In genomic region chr13:112466946-112467255, GRCm38 (mm10) we compare ENCODE assay signal across 17 mouse cellular contexts. TPM values are rescaled to one million over a fixed set of nuclear protein-coding genes. Genes with fewer than 3 reads are reported as not detected.
DNase-seq lines count a peak whose midpoint lies in the region; ATAC-seq and TF ChIP-seq lines count a peak whose summit lies in the region.
"Had no signal": no experiment of that assay in that cellular context is flagged by ENCODE, and none has a peak within 500 bp of the region (broad histone marks: within the 10 kb centered on the region; RNA-seq: fewer than 3 reads in every experiment).

No protein-coding gene starts in this region.

- H3K9ac ChIP-seq in heart, embryonic 13.5 days = peak overlapping the region; percentile 15
- H3K9ac ChIP-seq in liver, postnatal 0 days (replicated peaks) = peak overlapping the region; percentile 34; the same call in 1 of the 2 replicates
- H3K9ac ChIP-seq in liver, embryonic 12.5 days = no peak overlapping the region
- no peak overlapping the region for H3K9ac ChIP-seq in CH12.LX (ENCODE audit: insufficient read depth, low read depth)
- H3K9ac ChIP-seq: embryonic facial prominence, embryonic 15.5 days; hindbrain, embryonic 14.5 days; limb, embryonic 12.5 days had no signal

- 85% methylated on average over 3 of the region's 3 CpGs for WGBS in heart, embryonic 13.5 days
- WGBS in liver, postnatal 0 days (ENCODE audit: insufficient replicate concordance) = 62% methylated on average over 3 of the region's 3 CpGs
- WGBS in liver, embryonic 12.5 days (ENCODE audit: insufficient replicate concordance) = 73% methylated on average over 3 of the region's 3 CpGs

- dilution Hi-C loops in CH12.LX (cut with MboI; ENCODE audit: extremely low pct_ligation_motif_present, extremely low pct_unique_long_range_greater_than_20kb, low sequenced_read_pairs) = no loop called here

- H3K9me3 ChIP-seq in heart, embryonic 13.5 days = no peaks in the 10 kb centered on the region
- no peaks in the 10 kb centered on the region for H3K9me3 ChIP-seq in liver, postnatal 0 days (ENCODE audit: low read length)
- no peaks in the 10 kb centered on the region for H3K9me3 ChIP-seq in liver, embryonic 12.5 days (replicated peaks)
- no peaks in the 10 kb centered on the region for H3K9me3 ChIP-seq in CH12.LX (replicated peaks; ENCODE audit: low read length)
- H3K9me3 ChIP-seq: embryonic facial prominence, embryonic 15.5 days; limb, embryonic 12.5 days had no signal

- ATAC-seq in heart, embryonic 13.5 days (ENCODE audit: extremely low read depth, insufficient number of reproducible peaks, low FRiP score, low TSS enrichment) = no peak
- no peak for ATAC-seq in liver, postnatal 0 days
- no peak for ATAC-seq in liver, embryonic 12.5 days
- ATAC-seq: forebrain, embryonic 14.5 days had no signal

- no peaks in the 10 kb centered on the region; the same call in 1 of the 2 replicates for H3K36me3 ChIP-seq in heart, embryonic 13.5 days
- no peaks in the 10 kb centered on the region for H3K36me3 ChIP-seq in liver, postnatal 0 days (replicated peaks; ENCODE audit: insufficient read depth, low read length)
- H3K36me3 ChIP-seq in liver, embryonic 12.5 days = no peaks in the 10 kb centered on the region
- peaks cover 0 to 11% of the 10 kb centered on the region in 2 experiments for H3K36me3 ChIP-seq in CH12.LX (replicated peaks in 1 of 2; ENCODE audit: control insufficient read depth in 1 of 2, insufficient read depth in 1 of 2, low read length in 1 of 2)
- H3K36me3 ChIP-seq: embryonic facial prominence, embryonic 15.5 days had no signal

- peak overlapping the region; percentile 46 for H3K27ac ChIP-seq in heart, embryonic 13.5 days (replicated peaks)
- peak overlapping the region; percentile 34; the same call in 1 of the 2 replicates for H3K27ac ChIP-seq in liver, postnatal 0 days (ENCODE audit: low read depth)
- H3K27ac ChIP-seq in liver, embryonic 12.5 days = no peak overlapping the region
- H3K27ac ChIP-seq in CH12.LX (ENCODE audit: insufficient read depth, low read depth) = no peak overlapping the region
- H3K27ac ChIP-seq in brown adipose tissue, adult 24 weeks (replicated peaks; ENCODE audit: low read depth, low read length) = no peak overlapping the region
- H3K27ac ChIP-seq: embryonic facial prominence, embryonic 15.5 days; hindbrain, embryonic 14.5 days; kidney, postnatal 0 days; limb, embryonic 12.5 days had no signal

- TF ChIP-seq CTCF in liver, postnatal 0 days (IDR thresholded peaks at IDR 0.05; ENCODE audit: low read depth) = no peak
- TF ChIP-seq CTCF in CH12.LX (conservative IDR thresholded peaks at IDR 0.05 in 1 of 2, IDR thresholded peaks at IDR 0.05 in 1 of 2; ENCODE audit: low read depth in 2 of 2, low read length in 2 of 2) = no peak

- peaks cover 56% of the 10 kb centered on the region for H3K4me1 ChIP-seq in heart, embryonic 13.5 days
- H3K4me1 ChIP-seq in liver, postnatal 0 days (ENCODE audit: insufficient read depth) = peaks cover 12% of the 10 kb centered on the region; the same call in 1 of the 2 replicates
- peaks cover 31% of the 10 kb centered on the region for H3K4me1 ChIP-seq in liver, embryonic 12.5 days
- peaks cover 8 to 30% of the 10 kb centered on the region in 2 experiments; a peak in 3 of 4 replicates for H3K4me1 ChIP-seq in CH12.LX (ENCODE audit: control insufficient read depth in 1 of 2, insufficient read depth in 2 of 2)
- peaks cover 14% of the 10 kb centered on the region for H3K4me1 ChIP-seq in brown adipose tissue, adult 24 weeks (ENCODE audit: control insufficient read depth, insufficient read depth, insufficient read length, low read length)

- no peak for TF ChIP-seq RAD21 in CH12.LX (IDR thresholded peaks at IDR 0.05; ENCODE audit: low read depth, low read length)

- no peak for TF ChIP-seq EP300 in liver, postnatal 0 days (IDR thresholded peaks at IDR 0.05; ENCODE audit: low read depth)
- no peak for TF ChIP-seq EP300 in CH12.LX (IDR thresholded peaks at IDR 0.05; ENCODE audit: low read length)

- in situ Hi-C loops in CH12.LX (cut with MboI; ENCODE audit: low pct_ligation_motif_present, low pct_unique_long_range_greater_than_20kb, low sequenced_read_pairs) = no loop called here

- H3K4me2 ChIP-seq in heart, embryonic 13.5 days = peak overlapping the region; percentile 84
- peak overlapping the region; percentile 83 for H3K4me2 ChIP-seq in liver, postnatal 0 days (ENCODE audit: low read depth, low read length)
- no peak overlapping the region for H3K4me2 ChIP-seq in liver, embryonic 12.5 days
- H3K4me2 ChIP-seq in CH12.LX (ENCODE audit: insufficient read depth, low read depth, poor library complexity, severe bottlenecking) = peak overlapping the region; percentile 98
- H3K4me2 ChIP-seq: hindbrain, embryonic 14.5 days; limb, embryonic 12.5 days had no signal

- no peak for TF ChIP-seq POLR2A in CH12.LX (IDR thresholded peaks at IDR 0.05; ENCODE audit: low read depth, low read length)

- peak overlapping the region; percentile 77; the same call in 1 of the 2 replicates for H3K4me3 ChIP-seq in heart, embryonic 13.5 days
- H3K4me3 ChIP-seq in liver, postnatal 0 days (ENCODE audit: low read depth, low read length) = peak overlapping the region; percentile 82; the same call in 1 of the 2 replicates
- H3K4me3 ChIP-seq in liver, embryonic 12.5 days = no peak overlapping the region
- no peak overlapping the region for H3K4me3 ChIP-seq in CH12.LX (replicated peaks in 1 of 3; ENCODE audit: low read depth in 2 of 3, low read length in 2 of 3, poor library complexity in 1 of 3)
- peak overlapping the region; percentile 23 for H3K4me3 ChIP-seq in brown adipose tissue, adult 24 weeks (ENCODE audit: insufficient read depth, low read depth, low read length)
- H3K4me3 ChIP-seq: embryonic facial prominence, embryonic 15.5 days; limb, embryonic 12.5 days had no signal

- H3K79me2 ChIP-seq in CH12.LX (replicated peaks; ENCODE audit: control insufficient read depth, extremely low read depth, insufficient read depth, poor library complexity, severe bottlenecking) = peaks cover 31% of the 10 kb centered on the region

- H3K27me3 ChIP-seq in heart, embryonic 13.5 days (replicated peaks) = no peaks in the 10 kb centered on the region
- H3K27me3 ChIP-seq in liver, postnatal 0 days (ENCODE audit: insufficient read depth, low read length) = no peaks in the 10 kb centered on the region; the same call in 1 of the 2 replicates
- peaks cover 11% of the 10 kb centered on the region for H3K27me3 ChIP-seq in liver, embryonic 12.5 days (replicated peaks)
- peaks cover 2% of the 10 kb centered on the region for H3K27me3 ChIP-seq in CH12.LX (replicated peaks)
- H3K27me3 ChIP-seq: embryonic facial prominence, embryonic 15.5 days; limb, embryonic 12.5 days had no signal

- DNase-seq in heart, adult 9 months (ENCODE audit: low spot score in 2 of 2) = no peak
- DNase-seq in liver, postnatal 0 days = no peak
- no peak for DNase-seq in CH12.LX (ENCODE audit: extremely low read depth)
- DNase-seq in kidney, postnatal 4 days = no peak
- DNase-seq in urinary bladder, postnatal 14 days (ENCODE audit: low spot score) = no peak
- DNase-seq: cerebellum, postnatal 14 days; gastrocnemius, postnatal 14 days; layer of hippocampus, postnatal 36 days; right cerebral cortex, postnatal 25 days had no signal

TF ChIP-seq in CH12.LX, 34 proteins besides CTCF, POLR2A, EP300 and RAD21:
- TF ChIP-seq MAFK (IDR thresholded peaks at IDR 0.05; ENCODE audit: insufficient replicate concordance, low read length) (no peak), USF1 (IDR thresholded peaks at IDR 0.05; ENCODE audit: low read depth, low read length) (no peak), JUND (conservative IDR thresholded peaks at IDR 0.05; ENCODE audit: low read depth, low read length) (no peak), SIN3A (IDR thresholded peaks at IDR 0.05; ENCODE audit: low read length) (no peak), IRF4 (IDR thresholded peaks at IDR 0.05; ENCODE audit: low read depth, low read length) (0 out of 2 replicates have a peak, but pooled peaks have one; percentile 2), ZMIZ1 (IDR thresholded peaks at IDR 0.05; ENCODE audit: low read depth, low read length) (no peak)

RNA-seq across cellular contexts. Expression of gene Il6st, which starts 3.0 kb away (rescaled TPM):
- polyA plus RNA-seq in heart, embryonic 13.5 days (2015; fragmentation: Nextera tagmentation; extraction: Ambion mirVana) = 42.1 TPM in 2 replicates
- 7.9 and 11.7 TPM in 2 replicates for polyA plus RNA-seq in liver, postnatal 0 days (2015; fragmentation: Nextera tagmentation; extraction: Ambion mirVana)
- 10.1 and 11.1 TPM in 2 replicates for polyA plus RNA-seq in liver, embryonic 12.5 days (2016; fragmentation: Nextera tagmentation; extraction: Ambion mirVana)
- 6.5 and 7.6 TPM in 2 replicates for total RNA-seq in CH12.LX (2012; rRNA removed)
- 3.5 and 3.8 TPM in 2 replicates for total RNA-seq in CH12.LX (2014; rRNA removed)
- polyA plus RNA-seq in CH12.LX (2012; ENCODE audit: insufficient read length, low read depth) = 5.7 and 6.3 TPM in 2 replicates
- polyA plus RNA-seq in brown adipose tissue, adult 24 weeks (2012; ENCODE audit: insufficient read depth, insufficient read length, missing spikeins) = 38.2 and 43.1 TPM in 2 replicates

Comparison
In these comparisons a context has a peak if more than half of its experiments do, and no peak if none do; other contexts are left out.
1. H3K27ac ChIP-seq: peak in heart, embryonic 13.5 days (single experiment) and liver, postnatal 0 days (single experiment); none in liver, embryonic 12.5 days (single experiment), CH12.LX (single experiment) and brown adipose tissue, adult 24 weeks (single experiment).
2. H3K4me3 ChIP-seq: peak in heart, embryonic 13.5 days (single experiment), liver, postnatal 0 days (single experiment) and brown adipose tissue, adult 24 weeks (single experiment); none in liver, embryonic 12.5 days (single experiment) and CH12.LX (0 of 3).
3. H3K9ac ChIP-seq: peak in heart, embryonic 13.5 days (single experiment) and liver, postnatal 0 days (single experiment); none in liver, embryonic 12.5 days (single experiment) and CH12.LX (single experiment).